Mouse (Mus musculus): ENCODE data around the gene Jam2.

Gene Jam2

DNA sequence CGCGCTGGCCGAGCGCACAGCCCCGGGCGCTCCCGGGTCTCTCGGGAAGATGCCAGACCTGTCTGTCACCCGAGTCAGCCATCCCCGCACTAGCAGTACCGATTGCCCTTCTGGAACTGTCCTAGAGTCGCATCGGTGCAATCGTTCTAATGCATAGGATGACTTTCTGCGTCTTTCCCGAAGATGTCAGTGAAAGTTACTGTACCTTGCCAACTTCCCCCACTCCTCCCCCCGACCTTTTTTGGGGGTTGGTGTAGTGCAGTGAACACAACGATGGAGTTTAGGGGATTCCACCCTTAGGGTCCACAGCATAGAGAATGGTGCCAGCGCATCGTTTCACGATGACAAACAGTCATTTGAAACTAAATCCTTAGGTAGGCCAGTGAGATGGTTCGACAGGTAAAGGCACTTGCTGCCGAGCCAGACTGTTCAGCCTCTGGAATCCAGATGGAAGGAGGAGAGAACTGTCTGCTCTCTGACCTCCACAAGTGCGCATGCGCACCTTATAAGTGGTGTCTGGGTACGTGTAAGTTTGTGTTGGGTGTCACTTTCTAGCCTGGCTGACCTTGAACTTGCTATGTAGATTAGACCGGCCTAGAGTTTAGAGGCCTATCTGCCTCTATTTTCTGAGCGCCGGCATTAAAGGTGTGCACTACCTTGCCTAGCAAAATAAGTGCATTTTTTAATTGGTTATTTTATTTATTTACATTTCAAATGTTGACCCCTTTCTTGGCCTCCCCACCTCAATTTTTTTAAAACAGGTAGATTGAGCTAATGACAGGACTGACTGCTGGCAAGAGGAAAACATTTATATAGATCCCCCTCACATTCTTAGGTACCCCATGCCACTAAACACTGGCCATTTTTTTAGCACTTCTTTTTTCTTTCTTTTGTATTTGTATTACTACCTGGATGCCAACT is 62.2 kb downstream of the Jam2 start:
- peak in 1 of 2 experiments; percentile 68 for DNase-seq (ENCODE audit: low spot score in 2 of 2)

- DNase-seq (ENCODE audit: low spot score in 2 of 2) = no peak
Observed at GRCm38 (mm10) chr16:84838576-84838975, 64.7 kb downstream of the Jam2 start.

DNA sequence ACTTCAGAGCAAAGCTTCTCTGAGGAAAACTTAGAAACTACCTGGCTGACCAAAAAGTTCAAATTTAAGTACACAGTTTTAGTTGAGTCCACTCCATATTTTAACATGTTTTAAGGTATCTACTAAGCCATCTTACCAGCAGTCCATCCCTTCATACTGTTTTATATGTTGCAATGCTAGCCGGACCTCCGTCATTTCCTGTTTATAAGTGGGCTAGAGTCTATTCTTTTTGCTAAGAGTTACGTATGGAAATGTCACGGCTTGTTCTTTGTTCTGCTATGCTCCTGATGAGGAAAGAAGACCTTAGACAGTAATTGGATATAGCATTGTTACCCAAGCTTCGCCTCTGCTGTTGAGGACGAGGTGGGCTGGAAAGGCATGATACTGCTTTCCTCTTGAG is 79.6 kb downstream of the Jam2 start:
- DNase-seq (ENCODE audit: low spot score in 2 of 2) = no peak

- DNase-seq (ENCODE audit: low spot score in 2 of 2) = no peak
Observed at GRCm38 (mm10) chr16:84864656-84865055, 90.7 kb downstream of the Jam2 start.

- DNase-seq (ENCODE audit: low spot score in 2 of 2) = no peak
Observed at GRCm38 (mm10) chr16:84873805-84874204, 99.9 kb downstream of the Jam2 start.

DNA sequence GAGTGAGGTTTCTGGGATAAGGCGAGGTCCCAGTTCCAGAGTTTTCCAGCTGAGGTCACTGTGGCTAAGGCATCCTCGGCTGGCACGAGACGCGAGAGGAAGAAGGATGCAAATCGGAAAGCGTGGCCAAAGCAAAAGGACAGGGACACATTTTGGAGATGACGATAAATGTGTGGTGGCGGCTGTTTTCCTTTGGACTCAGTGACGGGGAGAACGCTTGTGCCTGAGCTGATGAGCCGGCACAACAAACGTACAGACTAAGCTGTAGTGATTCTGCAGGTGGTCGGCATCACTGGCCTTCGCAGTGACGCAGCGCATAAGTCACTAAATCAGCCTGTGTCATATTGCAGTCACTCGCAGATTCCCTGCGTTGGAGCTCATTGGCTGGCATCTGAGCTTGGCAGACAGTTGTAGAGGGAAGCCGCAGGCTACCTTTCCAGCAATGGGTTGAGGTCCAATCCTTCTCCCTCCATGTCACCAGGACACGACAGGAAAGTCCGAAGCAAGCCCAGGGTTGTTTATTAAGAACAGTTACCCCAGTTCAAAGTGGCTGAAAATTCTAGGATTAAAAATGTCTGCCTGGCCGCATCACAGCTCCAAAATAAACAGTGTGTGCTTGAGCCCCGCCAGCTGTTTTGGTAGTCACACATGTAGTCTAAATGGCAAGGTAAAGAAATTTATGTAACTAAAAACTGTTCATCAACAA is 101.2 kb downstream of the Jam2 start:
- peak; percentile 7 to 15 for DNase-seq (ENCODE audit: low spot score in 2 of 2)

All from heart, adult 9 months (tissue).